Mouse (Mus musculus): Measurements from ENCODE around the gene Srd5a2.

Srd5a2 gene

GRCm38 (mm10) chr17:73984508-73984907 is 63.2 kb downstream of the Srd5a2 start:
- no peak for DNase-seq

GRCm38 (mm10) chr17:73982871-73983270 is 64.8 kb downstream of the Srd5a2 start:
- no peak for DNase-seq

- DNase-seq = no peak
Measured at GRCm38 (mm10) chr17:73976066-73976465, 71.7 kb downstream of the Srd5a2 start.

GRCm38 (mm10) chr17:73972648-73973047 is 75.1 kb downstream of the Srd5a2 start:
- no peak for DNase-seq

GRCm38 (mm10) chr17:73971291-73971690 is 76.4 kb downstream of the Srd5a2 start:
- no peak for DNase-seq

- DNase-seq = no peak
Measured at GRCm38 (mm10) chr17:73970361-73971027, 77.2 kb downstream of the Srd5a2 start.

Data from right cerebral cortex, adult 18-20 months (tissue).